Mouse (Mus musculus): ENCODE results near the gene Nhs.

Nhs gene

GRCm38 (mm10) chrX:162159637-162160611 lies at the start of gene Nhs:
Nhs (minus strand) TSS chrX:162159730.
- DNase-seq (ENCODE audit: low spot score in 2 of 2), result peak; percentile 16 to 24

- no peak for DNase-seq (ENCODE audit: low spot score in 2 of 2)
Observed at GRCm38 (mm10) chrX:162206350-162206884, 46.9 kb upstream of the Nhs start.

- DNase-seq (ENCODE audit: low spot score in 2 of 2), result peak; percentile 0 to 21
Observed at GRCm38 (mm10) chrX:162158743-162159636, 540 bp downstream of the Nhs start.

- DNase-seq (ENCODE audit: low spot score in 2 of 2), result no peak
Observed at GRCm38 (mm10) chrX:162158142-162158541, 1.4 kb downstream of the Nhs start.

DNA sequence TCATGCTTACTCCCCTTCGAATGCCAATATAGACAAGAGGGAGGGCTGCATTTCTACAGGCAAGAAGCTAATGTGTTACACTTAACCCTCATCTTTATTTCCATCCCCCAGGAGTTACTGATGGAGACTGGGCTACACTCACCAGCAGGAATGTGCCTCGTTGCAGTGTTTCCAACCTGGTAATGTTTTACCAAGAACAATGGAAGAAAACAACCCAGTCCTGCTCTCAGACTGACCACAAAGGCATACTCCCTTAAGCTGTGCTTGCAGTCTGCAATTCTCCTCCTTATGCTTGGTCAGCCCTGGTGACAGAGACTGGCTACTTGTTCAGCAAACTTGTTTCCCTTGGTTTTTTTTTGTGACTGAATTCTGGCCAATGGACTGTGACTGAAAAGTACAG lies 21.7 kb downstream of the Nhs start:
- no peak for DNase-seq (ENCODE audit: low spot score in 2 of 2)

DNA sequence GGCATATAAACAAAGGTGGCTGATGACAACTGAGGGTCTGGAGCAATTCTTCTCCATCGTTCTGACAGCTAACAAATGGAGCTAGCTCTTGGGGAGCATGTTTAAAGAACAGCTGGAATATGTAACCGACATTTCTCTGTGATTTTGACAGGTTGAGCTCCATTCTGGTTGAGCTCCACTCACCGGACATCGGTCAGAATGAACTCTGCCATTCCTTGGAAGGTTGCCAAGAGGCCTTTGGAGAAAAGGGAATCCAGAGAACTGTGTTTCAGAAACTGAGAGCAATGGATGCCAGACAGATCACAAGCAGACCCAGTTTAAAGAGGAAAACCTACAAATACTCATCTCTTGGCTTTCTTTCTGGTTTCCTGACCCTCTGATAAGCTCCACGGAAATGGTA lies 46.3 kb downstream of the Nhs start:
- DNase-seq (ENCODE audit: low spot score in 2 of 2), result no peak

DNA sequence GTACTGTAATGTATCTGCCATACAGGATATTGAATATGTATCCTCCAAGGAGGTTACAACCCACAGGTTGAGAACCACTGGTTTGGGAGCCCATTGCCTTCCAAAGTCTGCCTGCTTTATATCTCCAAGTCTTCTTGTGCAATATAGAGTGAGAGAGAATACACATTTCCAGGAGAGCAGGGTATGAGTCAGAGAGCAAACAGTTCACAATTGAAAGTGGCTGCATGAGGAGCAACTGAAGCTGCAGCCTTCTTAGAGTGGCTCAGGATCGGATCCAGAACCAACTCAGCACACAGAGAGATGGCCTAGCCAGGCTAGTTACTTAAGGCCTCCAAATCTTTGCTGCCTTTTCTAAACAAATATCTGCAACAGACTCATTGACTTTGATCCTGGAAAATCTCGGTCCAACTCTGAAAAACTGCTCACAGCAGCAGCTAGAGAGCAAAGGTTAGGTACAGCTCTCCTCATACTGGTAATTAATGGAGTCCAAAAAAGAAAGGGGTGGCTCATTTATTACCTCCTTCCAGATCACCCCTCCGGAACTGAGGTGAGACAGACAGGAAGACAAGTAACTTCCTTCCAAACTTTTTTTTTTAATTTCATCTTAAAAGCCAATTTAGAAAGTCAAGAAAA lies 56.6 kb downstream of the Nhs start:
- no peak for DNase-seq (ENCODE audit: low spot score in 2 of 2)

DNA sequence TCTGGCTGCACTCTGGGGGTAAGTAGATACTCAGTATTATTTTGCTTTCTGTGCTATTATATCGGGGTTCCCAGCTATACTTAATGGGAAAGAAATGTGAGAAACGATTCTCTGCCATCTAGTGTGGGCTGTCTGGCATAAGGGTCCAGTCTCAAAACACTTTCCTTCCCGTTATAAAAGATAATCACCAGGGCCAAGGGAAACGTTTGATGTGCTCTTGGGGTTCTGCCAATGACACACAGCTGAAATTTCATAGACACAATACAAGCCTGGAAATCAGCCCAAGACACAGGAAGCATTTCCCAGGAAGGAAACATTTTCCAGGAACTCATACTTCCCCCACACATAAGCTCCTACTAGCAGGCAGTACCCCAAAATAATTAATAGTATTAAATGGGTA lies 61.2 kb downstream of the Nhs start:
- no peak for DNase-seq (ENCODE audit: low spot score in 2 of 2)

DNA sequence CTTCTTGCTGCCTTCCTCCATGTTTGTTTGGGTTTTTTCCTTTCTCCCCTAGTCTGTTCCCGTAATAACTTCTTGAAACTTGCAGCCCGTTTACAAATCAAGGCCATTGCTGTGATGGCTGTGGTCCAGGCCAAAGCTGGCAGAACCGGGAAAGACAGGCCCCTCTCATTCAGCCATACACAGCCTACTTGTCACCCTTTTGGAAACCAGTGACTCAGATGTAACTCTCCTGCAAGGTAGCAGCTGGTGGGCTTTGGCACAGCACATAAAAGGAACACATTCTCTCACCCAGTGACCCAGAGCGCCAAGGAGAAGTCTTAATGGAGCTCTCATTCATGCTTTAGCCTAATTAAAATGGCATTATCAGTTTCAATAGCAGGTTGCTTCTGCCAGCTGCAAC lies 72.2 kb downstream of the Nhs start:
- DNase-seq (ENCODE audit: low spot score in 2 of 2), result no peak

- DNase-seq (ENCODE audit: low spot score in 2 of 2), result no peak
Observed at GRCm38 (mm10) chrX:162085897-162086200, 73.7 kb downstream of the Nhs start.

- peak in 1 of 2 experiments; percentile 9 for DNase-seq (ENCODE audit: low spot score in 2 of 2)
Observed at GRCm38 (mm10) chrX:162085062-162085896, 74.3 kb downstream of the Nhs start.

DNA sequence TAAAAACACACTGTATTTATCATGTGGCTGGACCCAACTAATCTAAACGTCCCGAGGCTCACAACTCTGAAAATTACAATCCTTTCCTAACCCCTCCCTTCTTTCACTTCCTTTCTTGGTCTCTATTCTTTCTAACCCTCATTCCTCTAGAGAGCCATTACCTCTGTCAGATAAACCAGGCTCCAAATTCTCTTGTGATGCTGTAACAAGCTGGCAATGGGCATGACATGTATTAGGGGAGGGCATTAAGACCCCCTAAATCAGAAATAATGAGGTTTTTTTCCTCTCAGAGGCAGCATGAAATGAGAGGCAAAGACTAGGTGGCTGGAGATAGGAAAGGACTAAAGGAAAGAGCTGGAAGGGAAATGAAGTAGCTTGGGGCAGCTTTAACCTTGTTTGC lies 96.4 kb downstream of the Nhs start:
- DNase-seq (ENCODE audit: low spot score in 2 of 2), result no peak

GRCm38 (mm10) chrX:162055635-162056034 lies 103.9 kb downstream of the Nhs start:
- DNase-seq (ENCODE audit: low spot score in 2 of 2), result no peak

DNA sequence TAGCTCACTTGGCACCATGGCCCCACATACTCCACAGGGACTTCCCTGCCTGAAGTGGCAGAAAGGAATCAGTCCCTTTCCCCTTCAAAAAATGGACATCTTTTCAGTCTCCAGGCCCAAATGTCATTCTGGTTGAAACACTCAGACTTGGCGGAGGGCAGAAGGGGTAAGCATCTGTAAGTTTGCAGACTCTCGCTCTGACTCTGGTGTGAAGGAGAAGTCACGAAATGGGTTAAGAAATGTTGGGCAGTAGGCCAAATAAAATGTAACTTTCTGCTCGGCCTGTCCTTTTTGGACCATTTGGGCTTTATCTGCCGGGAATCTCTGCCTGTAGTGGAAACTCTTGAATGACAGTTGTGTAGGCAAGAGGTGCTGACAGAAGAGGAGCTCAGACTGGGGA lies 106.0 kb downstream of the Nhs start:
- DNase-seq (ENCODE audit: low spot score in 2 of 2), result no peak

DNA sequence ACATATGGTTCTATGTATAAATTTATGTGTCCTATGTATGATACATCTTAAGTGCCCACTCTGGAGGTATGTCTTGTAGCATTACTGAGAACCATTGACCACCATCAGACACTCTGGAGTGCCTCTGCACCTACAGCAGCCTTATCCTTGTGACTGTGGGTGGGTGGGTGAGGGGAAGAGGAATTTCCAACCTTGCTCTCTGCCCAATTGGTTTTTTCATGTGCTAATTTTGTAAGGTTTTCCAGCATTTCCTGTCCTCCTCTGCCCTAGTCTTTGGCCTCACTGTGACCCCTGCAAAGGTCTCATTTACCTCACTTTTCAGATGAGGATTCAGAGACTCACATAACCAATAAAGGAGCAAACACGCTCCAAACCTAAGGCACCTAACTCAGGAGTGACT lies 107.0 kb downstream of the Nhs start:
- DNase-seq (ENCODE audit: low spot score in 2 of 2), result no peak

- DNase-seq (ENCODE audit: low spot score in 2 of 2), result no peak
Observed at GRCm38 (mm10) chrX:162049616-162050015, 109.9 kb downstream of the Nhs start.

DNA sequence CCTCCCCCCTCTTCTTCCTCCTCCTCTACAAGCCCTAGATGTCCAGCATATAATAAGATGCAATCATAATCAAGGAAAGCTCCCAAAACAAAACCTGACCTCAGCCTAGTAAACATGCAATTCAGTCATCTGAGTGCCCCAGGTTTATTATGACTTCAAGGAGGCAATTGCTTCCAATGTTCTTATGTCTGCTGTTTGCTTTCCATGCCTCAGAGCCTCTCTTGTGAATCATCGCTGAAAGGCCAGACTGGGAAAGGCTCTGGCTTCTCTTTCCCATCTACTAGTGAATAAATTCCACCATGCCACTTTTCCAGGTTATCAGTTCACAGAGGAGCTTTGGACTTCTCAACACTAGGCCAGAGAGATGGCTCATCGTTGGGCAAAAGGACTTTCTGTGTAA lies 114.0 kb downstream of the Nhs start:
- DNase-seq (ENCODE audit: low spot score in 2 of 2), result no peak

DNA sequence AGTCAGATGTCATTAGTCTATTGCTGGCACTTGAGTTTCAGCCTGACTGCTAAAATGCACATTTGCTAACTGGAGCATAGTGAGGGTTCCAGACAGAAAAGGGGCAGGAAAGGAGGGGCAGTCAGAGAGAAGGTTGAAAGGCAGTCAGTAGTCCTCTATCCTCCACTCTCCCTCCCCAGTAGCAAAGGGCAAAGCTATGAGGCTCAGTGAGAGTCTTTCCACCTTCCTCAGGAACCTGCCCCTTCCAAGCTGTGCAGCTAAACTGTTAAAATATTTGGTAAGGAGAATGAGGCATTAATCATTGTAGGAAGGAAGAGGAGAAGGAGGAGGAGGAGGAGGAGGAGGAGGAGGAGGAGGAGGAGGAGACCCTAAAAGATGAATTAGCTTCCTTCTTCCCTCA lies 115.4 kb downstream of the Nhs start:
- no peak for DNase-seq (ENCODE audit: low spot score in 2 of 2)

- peak; percentile 2 to 6 for DNase-seq (ENCODE audit: low spot score in 2 of 2)
Observed at GRCm38 (mm10) chrX:162025210-162025953, 134.1 kb downstream of the Nhs start.

DNA sequence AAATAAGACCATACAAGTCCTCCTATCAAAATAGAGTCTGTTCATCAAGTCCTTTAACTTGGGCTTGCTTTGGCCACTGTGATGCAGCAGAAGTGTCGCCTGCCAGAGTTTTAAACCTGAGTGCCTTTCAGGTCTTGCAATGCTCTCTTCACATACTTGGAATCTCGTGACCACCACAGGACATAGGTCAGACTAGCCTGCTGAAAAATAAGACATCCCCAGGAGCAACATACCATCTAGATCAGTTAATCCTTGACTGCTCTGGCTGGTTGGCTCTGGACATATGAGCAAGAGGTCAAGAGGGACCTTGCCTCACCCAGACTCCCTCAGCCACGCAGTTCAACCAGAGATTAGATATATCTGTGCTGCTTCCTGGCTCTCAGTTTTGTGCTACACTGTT lies 137.8 kb downstream of the Nhs start:
- no peak for DNase-seq (ENCODE audit: low spot score in 2 of 2)
